Mouse (Mus musculus) spleen, postnatal 14 days (tissue): ENCODE measurements around the gene Mrps18a.
A peak's percentile ranks its signal among the peaks of the same experiment; 100 is the strongest.

Source experiments
- DNase-seq, 2 experiments: peaks; one replicate each; pipeline ENCODE4 v3.0.0; 2021 to 2022; ENCODE audit warnings: low spot score in 2 of 2

Gene Mrps18a

GRCm38 (mm10) chr17:46143578-46144423, 33.0 kb downstream of the Mrps18a start, which contains the start of gene Rsph9:
TSS of gene Rsph9 (minus strand) at chr17:46144216.
- peak; percentile 64 to 74 for DNase-seq

- peak; percentile 80 to 85 for DNase-seq
These were observed 42.3 kb downstream of the Mrps18a start, which contains the start of gene Mad2l1bp for GRCm38 (mm10) chr17:46152847-46153782. TSS of gene Mad2l1bp (minus strand) at chr17:46153553.

DNA sequence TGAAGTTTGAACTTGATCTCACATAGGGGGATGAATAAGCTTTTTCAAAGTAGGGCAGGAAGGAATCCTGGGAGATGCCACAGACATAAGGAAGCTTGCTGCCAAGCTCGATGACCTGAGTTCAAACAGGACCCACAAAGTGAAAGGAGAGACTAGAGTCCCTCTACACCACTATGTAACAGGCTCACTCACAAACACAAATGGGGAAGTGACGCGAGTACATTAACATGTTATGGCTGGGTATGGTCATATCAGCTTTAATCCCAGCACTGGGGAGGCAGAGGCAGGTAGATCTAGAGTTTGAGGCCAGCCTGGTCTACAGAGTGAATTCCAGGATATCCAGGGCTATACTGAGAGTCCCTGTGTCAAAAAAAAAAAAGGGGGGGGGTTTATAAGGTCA, 43.5 kb downstream of the Mrps18a start:
- DNase-seq: no peak

DNA sequence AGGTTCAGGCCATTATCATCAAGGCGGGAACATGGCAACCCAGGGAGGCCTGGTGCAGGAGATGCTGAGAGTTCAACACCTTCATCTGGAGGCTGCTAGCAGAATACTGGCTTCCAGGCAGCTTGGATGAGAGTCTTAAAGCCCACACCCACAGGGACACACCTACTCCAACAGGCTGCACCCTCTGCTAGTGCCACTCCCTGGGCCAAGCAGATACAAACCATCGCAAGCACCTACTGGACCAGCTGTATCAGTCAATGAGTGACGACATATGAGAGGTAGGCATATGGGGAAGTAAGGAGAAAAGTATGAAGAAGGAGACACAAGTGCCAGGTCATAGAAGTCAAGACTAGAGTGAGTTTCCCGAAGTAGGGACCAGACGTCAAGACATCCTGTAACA, 45.9 kb downstream of the Mrps18a start:
- peak in 1 of 2 experiments; percentile 40 for DNase-seq

GRCm38 (mm10) chr17:46157131-46157530, 46.3 kb downstream of the Mrps18a start:
- no peak for DNase-seq

GRCm38 (mm10) chr17:46159236-46159635, 48.5 kb downstream of the Mrps18a start:
- no peak for DNase-seq

DNA sequence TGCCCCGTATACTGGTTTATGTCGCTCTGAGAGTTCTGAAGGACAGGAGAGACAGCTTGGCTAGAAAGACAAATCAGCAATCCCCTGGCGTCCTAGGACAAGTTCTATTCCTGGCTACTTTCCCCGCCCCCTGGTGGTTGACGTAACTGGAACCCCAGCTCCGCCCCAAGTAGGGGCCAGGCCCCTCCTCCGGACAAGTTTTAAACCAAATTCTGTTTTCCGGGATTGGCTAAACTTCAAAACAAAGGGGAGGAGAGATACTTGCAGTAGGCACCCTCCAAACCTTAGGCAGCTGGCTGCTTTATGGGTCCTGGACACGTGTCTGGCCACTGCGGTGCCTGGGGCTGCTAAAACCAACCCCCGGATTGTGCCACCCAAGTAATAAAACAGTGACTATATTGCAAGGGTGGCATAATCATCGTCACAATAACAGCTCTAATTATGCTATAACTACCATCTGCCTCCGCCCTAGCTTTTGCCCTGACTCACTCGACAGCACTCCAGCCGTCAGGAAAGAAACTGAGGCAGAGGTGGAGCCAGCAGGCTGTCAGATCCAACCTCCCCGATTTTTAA, 49.4 kb downstream of the Mrps18a start:
- peak; percentile 92 for DNase-seq

GRCm38 (mm10) chr17:46160686-46161085, 49.9 kb downstream of the Mrps18a start, which contains the start of gene Gtpbp2:
TSS of gene Gtpbp2 (plus strand) at chr17:46161032.
- peak; percentile 86 to 92 for DNase-seq

DNA sequence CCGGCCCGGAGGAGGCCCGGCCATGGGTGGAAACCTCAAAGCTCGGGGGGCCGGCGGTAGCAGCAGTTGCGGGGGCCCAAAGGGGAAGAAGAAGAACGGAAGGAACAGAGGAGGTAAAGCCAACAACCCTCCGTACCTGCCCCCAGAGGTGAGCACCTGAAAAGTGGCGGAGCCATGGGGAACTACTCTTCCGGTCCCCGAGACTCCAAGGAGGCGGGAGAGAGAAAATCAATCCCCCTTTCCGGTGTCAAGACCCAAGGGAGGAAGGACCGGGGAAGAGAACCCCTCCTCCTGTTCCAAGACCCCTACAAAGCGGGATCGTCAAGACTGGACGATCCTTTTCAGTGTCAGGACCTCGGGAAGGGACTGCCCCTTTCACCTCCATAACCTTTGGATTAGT, 50.4 kb downstream of the Mrps18a start:
- no peak for DNase-seq

DNA sequence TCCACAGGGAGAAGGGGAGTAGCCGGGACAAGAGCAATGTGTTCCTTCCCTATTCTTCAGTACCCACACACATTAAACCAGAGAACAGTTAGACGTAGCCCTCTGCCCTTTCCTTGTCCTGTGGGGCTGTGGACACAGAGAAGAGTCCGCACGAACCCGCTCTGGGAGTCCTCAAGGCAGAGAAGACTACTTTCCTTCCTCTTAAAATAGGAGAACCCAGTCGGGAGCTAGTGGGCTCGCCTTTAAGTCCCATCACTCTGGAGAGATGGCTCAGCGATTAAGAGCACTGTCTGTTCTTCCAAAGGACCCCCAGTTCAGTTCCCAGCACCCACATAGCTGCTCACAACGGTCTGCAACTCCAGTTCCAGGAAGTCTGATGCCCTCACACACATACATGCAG, 50.9 kb downstream of the Mrps18a start:
- no peak for DNase-seq

- DNase-seq: no peak
These were observed 51.8 kb downstream of the Mrps18a start for GRCm38 (mm10) chr17:46162551-46162950.

DNA sequence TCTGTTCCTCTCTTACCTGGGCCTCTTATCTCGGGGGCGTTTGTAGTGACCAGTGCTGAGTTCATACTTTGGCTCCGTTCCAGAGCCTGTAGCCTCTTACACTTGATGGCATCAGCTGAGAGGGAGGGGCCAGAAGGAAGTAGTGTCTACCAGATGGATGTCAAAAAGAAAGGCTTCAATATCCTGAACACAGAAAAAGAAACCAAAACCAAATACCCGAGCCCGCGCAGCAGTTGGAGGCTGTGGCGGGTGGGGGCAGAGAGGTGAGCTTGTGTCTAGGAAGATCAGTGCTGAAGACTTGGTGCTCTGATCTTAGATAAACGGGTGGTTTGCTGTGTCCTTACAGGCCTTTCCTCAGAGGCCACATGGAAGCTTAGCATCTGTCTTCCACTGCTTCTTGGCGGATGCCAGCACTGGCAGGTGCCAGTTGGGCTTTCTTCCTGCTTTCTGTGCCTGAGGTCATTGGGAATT, 52.2 kb downstream of the Mrps18a start:
- no peak for DNase-seq

GRCm38 (mm10) chr17:46164301-46164700, 53.5 kb downstream of the Mrps18a start:
- DNase-seq: no peak

DNA sequence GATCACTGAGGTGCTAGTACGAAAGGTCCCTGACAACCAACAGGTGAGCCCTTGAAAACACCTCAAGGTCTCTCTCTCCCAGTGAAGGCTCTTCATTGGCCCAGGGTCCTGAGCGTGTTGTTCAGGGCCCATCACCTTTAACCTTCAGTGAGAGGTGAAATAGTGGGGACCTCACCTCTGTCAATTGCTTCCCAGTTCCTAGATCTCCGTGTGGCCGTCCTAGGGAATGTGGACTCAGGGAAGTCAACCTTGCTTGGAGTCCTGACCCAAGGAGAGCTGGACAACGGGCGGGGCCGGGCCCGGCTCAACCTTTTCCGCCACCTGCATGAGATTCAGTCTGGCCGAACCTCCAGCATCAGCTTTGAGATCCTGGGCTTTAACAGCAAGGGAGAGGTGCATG, 54.0 kb downstream of the Mrps18a start:
- no peak for DNase-seq

GRCm38 (mm10) chr17:46165460-46165859, 54.7 kb downstream of the Mrps18a start:
- no peak for DNase-seq

DNA sequence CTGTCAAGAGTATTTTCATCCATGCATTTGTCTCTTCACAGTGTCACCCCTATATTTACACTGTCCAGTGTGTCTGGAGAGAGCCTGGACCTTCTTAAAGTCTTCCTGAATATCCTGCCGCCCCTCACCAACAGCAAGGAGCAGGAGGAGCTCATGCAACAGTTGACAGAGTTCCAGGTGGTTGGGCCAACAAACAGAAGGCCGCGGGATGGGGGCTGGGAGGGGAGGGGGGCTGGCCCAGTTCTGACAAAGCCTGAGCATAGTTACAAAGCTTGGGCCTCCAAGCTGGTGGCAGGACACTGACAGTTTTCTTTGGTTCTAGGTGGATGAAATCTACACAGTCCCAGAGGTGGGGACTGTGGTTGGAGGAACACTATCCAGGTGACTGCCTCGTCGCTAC, 55.5 kb downstream of the Mrps18a start:
- no peak for DNase-seq

GRCm38 (mm10) chr17:46167014-46167413, 56.2 kb downstream of the Mrps18a start:
- no peak for DNase-seq

GRCm38 (mm10) chr17:46168318-46168717, 57.5 kb downstream of the Mrps18a start:
- DNase-seq: no peak

DNA sequence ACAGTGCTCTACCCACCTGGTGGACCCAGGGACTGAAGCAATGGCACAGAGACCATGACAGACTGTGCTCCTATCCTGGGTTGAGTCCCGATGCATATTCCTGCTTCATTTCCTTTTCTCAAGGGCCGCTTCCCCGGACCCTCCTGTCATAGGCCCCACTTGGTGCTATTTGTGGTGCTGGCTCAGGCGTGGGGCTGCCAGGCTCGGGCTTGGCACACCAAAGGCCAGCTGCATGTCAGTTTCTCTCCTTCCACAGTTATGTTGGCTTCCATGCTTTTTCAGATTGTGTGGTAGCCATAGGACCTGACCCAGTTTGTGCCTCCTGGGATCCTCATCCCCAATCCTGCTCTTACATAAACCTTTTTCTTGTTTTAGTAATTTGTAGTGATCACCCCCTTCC, 58.0 kb downstream of the Mrps18a start:
- no peak for DNase-seq

- no peak for DNase-seq
These were observed 59.8 kb downstream of the Mrps18a start for GRCm38 (mm10) chr17:46170538-46170937.
